Mouse (Mus musculus): ENCODE results near the gene Abcc10. TPM values are rescaled to one million over a fixed set of nuclear protein-coding genes. Genes with fewer than 3 reads are reported as not detected.
A peak's percentile ranks its signal among the peaks of the same experiment; 100 is the strongest.

Abcc10 gene
- polyA plus RNA-seq, 1 experiment from 2014 or later: 5.4 TPM

GRCm38 (mm10) chr17:46320492-46320891 is 7.7 kb downstream of the Abcc10 start:
- no peak overlapping the region for H3K27ac ChIP-seq (ENCODE audit: low read depth)
- H3K4me3 ChIP-seq (ENCODE audit: low read depth, low read length): no peak overlapping the region
- no peaks in the 10 kb centered on the region for H3K4me1 ChIP-seq (replicated peaks; ENCODE audit: control insufficient read depth, insufficient read depth, low read length)
- no peaks in the 10 kb centered on the region for H3K9me3 ChIP-seq (ENCODE audit: control insufficient read depth, low read length)
- WGBS: 71% methylated on average over 6 of the region's 6 CpGs
- peaks cover 6% of the 10 kb centered on the region; the same call in 1 of the 2 replicates for H3K36me3 ChIP-seq (ENCODE audit: control insufficient read depth, insufficient read depth, low read length)
- H3K9ac ChIP-seq (ENCODE audit: low read length): no peak overlapping the region
- DNase-seq (ENCODE audit: low spot score): no peak
- no peak overlapping the region for H3K4me2 ChIP-seq (ENCODE audit: low read length)
- ATAC-seq (replicated peaks; ENCODE audit: low FRiP score, low TSS enrichment, low read depth): no peak
- H3K27me3 ChIP-seq (replicated peaks; ENCODE audit: control insufficient read depth, insufficient read depth, low read length): no peaks in the 10 kb centered on the region

GRCm38 (mm10) chr17:46315813-46316212 is 12.3 kb downstream of the Abcc10 start:
- Histone ChIP-seq H3K9me3 (ENCODE audit: control insufficient read depth, low read length) (no peaks in the 10 kb centered on the region), H3K4me1 (replicated peaks; ENCODE audit: control insufficient read depth, insufficient read depth, low read length) (no peaks in the 10 kb centered on the region), H3K4me3 (ENCODE audit: low read depth, low read length) (no peak overlapping the region), H3K27ac (ENCODE audit: low read depth) (no peak overlapping the region), H3K9ac (ENCODE audit: low read length) (no peak overlapping the region), H3K36me3 (ENCODE audit: control insufficient read depth, insufficient read depth, low read length) (no peaks in the 10 kb centered on the region), H3K4me2 (ENCODE audit: low read length) (no peak overlapping the region), H3K27me3 (replicated peaks; ENCODE audit: control insufficient read depth, insufficient read depth, low read length) (no peaks in the 10 kb centered on the region)
- no peak for DNase-seq (ENCODE audit: low spot score)
- ATAC-seq (replicated peaks; ENCODE audit: low FRiP score, low TSS enrichment, low read depth): no peak
- WGBS: 86% methylated on average over 10 of the region's 10 CpGs

DNA sequence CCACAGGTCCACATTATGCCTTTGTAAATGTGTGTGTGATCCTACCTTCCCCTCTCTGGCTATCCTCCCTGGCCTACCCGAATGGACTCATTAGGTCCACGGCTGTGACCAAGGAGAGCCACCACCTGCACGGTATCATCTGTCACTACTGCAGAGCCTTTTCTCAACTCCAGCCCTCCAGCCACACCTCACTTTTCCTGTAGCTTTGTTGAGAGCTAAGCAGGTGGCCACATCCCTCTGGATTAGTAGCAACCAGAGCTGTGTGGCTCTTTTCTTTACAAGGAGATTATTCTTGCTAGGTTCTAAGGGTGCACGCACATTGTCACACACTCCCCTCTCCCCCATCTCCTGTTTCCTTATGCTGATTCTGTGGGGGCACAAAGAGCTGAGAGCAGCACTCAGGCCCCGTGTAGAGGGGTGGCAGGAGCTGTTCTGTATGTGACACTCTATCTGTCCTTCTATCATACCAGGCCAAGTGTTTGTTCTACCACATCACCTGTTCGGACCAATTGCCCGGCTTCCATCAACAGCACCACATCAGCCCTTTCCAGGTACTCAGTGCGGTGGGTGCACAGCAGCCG is 14.9 kb downstream of the Abcc10 start:
- no peaks in the 10 kb centered on the region for H3K4me1 ChIP-seq (replicated peaks; ENCODE audit: control insufficient read depth, insufficient read depth, low read length)
- no peak overlapping the region for H3K4me3 ChIP-seq (ENCODE audit: low read depth, low read length)
- no peak overlapping the region for H3K9ac ChIP-seq (ENCODE audit: low read length)
- no peaks in the 10 kb centered on the region for H3K36me3 ChIP-seq (ENCODE audit: control insufficient read depth, insufficient read depth, low read length)
- H3K4me2 ChIP-seq (ENCODE audit: low read length): no peak overlapping the region
- H3K27me3 ChIP-seq (replicated peaks; ENCODE audit: control insufficient read depth, insufficient read depth, low read length): no peaks in the 10 kb centered on the region
- DNase-seq (ENCODE audit: low spot score) (no peak), ATAC-seq (replicated peaks; ENCODE audit: low FRiP score, low TSS enrichment, low read depth) (no peak)
- 87% methylated on average over 9 of the region's 9 CpGs for WGBS
- no peaks in the 10 kb centered on the region for H3K9me3 ChIP-seq (ENCODE audit: control insufficient read depth, low read length)
- no peak overlapping the region for H3K27ac ChIP-seq (ENCODE audit: low read depth)

GRCm38 (mm10) chr17:46310515-46310914 is 17.6 kb downstream of the Abcc10 start:
- no peak overlapping the region for H3K4me2 ChIP-seq (ENCODE audit: low read length)
- no peaks in the 10 kb centered on the region for H3K27me3 ChIP-seq (replicated peaks; ENCODE audit: control insufficient read depth, insufficient read depth, low read length)
- DNase-seq (ENCODE audit: low spot score) (no peak), ATAC-seq (replicated peaks; ENCODE audit: low FRiP score, low TSS enrichment, low read depth) (no peak)
- H3K27ac ChIP-seq (ENCODE audit: low read depth): no peak overlapping the region
- H3K9ac ChIP-seq (ENCODE audit: low read length): no peak overlapping the region
- no peaks in the 10 kb centered on the region for H3K4me1 ChIP-seq (replicated peaks; ENCODE audit: control insufficient read depth, insufficient read depth, low read length)
- H3K9me3 ChIP-seq (ENCODE audit: control insufficient read depth, low read length): no peaks in the 10 kb centered on the region
- 88% methylated on average over 10 of the region's 10 CpGs for WGBS
- no peaks in the 10 kb centered on the region for H3K36me3 ChIP-seq (ENCODE audit: control insufficient read depth, insufficient read depth, low read length)
- no peak overlapping the region for H3K4me3 ChIP-seq (ENCODE audit: low read depth, low read length)

DNA sequence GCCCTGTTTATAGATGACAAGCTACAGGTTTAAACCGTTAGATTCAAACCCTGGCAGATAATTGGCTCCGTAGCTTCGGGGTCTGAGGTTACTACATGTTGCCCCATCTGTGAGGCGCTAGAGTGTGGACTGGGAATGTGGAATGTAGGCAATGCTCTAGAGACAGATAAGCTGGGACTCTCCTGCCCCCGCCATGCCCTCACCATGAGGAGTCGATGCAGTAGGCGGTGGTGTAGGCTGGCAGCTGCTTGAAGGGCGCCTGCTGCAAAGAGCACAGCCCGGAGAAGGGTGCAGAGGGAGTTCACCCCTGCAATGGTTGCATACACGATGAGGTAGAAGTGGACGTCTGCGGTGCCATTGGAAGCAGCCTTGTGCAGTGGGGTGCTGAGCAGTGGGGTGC is 18.3 kb downstream of the Abcc10 start:
- Histone ChIP-seq H3K4me2 (ENCODE audit: low read length) (no peak overlapping the region), H3K36me3 (ENCODE audit: control insufficient read depth, insufficient read depth, low read length) (no peaks in the 10 kb centered on the region), H3K4me3 (ENCODE audit: low read depth, low read length) (no peak overlapping the region), H3K9me3 (ENCODE audit: control insufficient read depth, low read length) (no peaks in the 10 kb centered on the region), H3K9ac (ENCODE audit: low read length) (no peak overlapping the region), H3K27ac (ENCODE audit: low read depth) (no peak overlapping the region), H3K27me3 (replicated peaks; ENCODE audit: control insufficient read depth, insufficient read depth, low read length) (no peaks in the 10 kb centered on the region), H3K4me1 (replicated peaks; ENCODE audit: control insufficient read depth, insufficient read depth, low read length) (no peaks in the 10 kb centered on the region)
- WGBS: 77% methylated on average over 12 of the region's 12 CpGs
- ATAC-seq (replicated peaks; ENCODE audit: low FRiP score, low TSS enrichment, low read depth): no peak
- DNase-seq (ENCODE audit: low spot score): no peak

- Histone ChIP-seq H3K4me2 (ENCODE audit: low read length) (no peak overlapping the region), H3K4me1 (replicated peaks; ENCODE audit: control insufficient read depth, insufficient read depth, low read length) (no peaks in the 10 kb centered on the region), H3K4me3 (ENCODE audit: low read depth, low read length) (no peak overlapping the region), H3K9ac (ENCODE audit: low read length) (no peak overlapping the region), H3K27me3 (replicated peaks; ENCODE audit: control insufficient read depth, insufficient read depth, low read length) (no peaks in the 10 kb centered on the region), H3K27ac (ENCODE audit: low read depth) (no peak overlapping the region), H3K36me3 (ENCODE audit: control insufficient read depth, insufficient read depth, low read length) (no peaks in the 10 kb centered on the region), H3K9me3 (ENCODE audit: control insufficient read depth, low read length) (no peaks in the 10 kb centered on the region)
- WGBS: 90% methylated on average over 15 of the region's 15 CpGs
- no peak for ATAC-seq (replicated peaks; ENCODE audit: low FRiP score, low TSS enrichment, low read depth)
- DNase-seq (ENCODE audit: low spot score): no peak
These were observed 21.2 kb downstream of the Abcc10 start for GRCm38 (mm10) chr17:46306956-46307355.

- no peak overlapping the region for H3K27ac ChIP-seq (ENCODE audit: low read depth)
- no peaks in the 10 kb centered on the region for H3K9me3 ChIP-seq (ENCODE audit: control insufficient read depth, low read length)
- DNase-seq (ENCODE audit: low spot score): no peak
- WGBS: 91% methylated on average over 9 of the region's 9 CpGs
- no peak overlapping the region for H3K9ac ChIP-seq (ENCODE audit: low read length)
- no peak for ATAC-seq (replicated peaks; ENCODE audit: low FRiP score, low TSS enrichment, low read depth)
- H3K4me1 ChIP-seq (replicated peaks; ENCODE audit: control insufficient read depth, insufficient read depth, low read length): no peaks in the 10 kb centered on the region
- peaks cover 10% of the 10 kb centered on the region; the same call in 1 of the 2 replicates for H3K27me3 ChIP-seq (replicated peaks; ENCODE audit: control insufficient read depth, insufficient read depth, low read length)
- H3K4me2 ChIP-seq (ENCODE audit: low read length): no peak overlapping the region
- H3K4me3 ChIP-seq (ENCODE audit: low read depth, low read length): no peak overlapping the region
- no peaks in the 10 kb centered on the region for H3K36me3 ChIP-seq (ENCODE audit: control insufficient read depth, insufficient read depth, low read length)
These were observed 24.0 kb downstream of the Abcc10 start for GRCm38 (mm10) chr17:46304184-46304583.

- ATAC-seq (replicated peaks; ENCODE audit: low FRiP score, low TSS enrichment, low read depth) (no peak), DNase-seq (ENCODE audit: low spot score) (no peak)
- WGBS: 74% methylated on average over 12 of the region's 12 CpGs
- no peak overlapping the region for H3K27ac ChIP-seq (ENCODE audit: low read depth)
- no peaks in the 10 kb centered on the region for H3K9me3 ChIP-seq (ENCODE audit: control insufficient read depth, low read length)
- H3K4me1 ChIP-seq (replicated peaks; ENCODE audit: control insufficient read depth, insufficient read depth, low read length): peaks cover 3% of the 10 kb centered on the region; the same call in 1 of the 2 replicates
- no peak overlapping the region for H3K4me3 ChIP-seq (ENCODE audit: low read depth, low read length)
- no peaks in the 10 kb centered on the region for H3K36me3 ChIP-seq (ENCODE audit: control insufficient read depth, insufficient read depth, low read length)
- no peak overlapping the region for H3K9ac ChIP-seq (ENCODE audit: low read length)
- H3K4me2 ChIP-seq (ENCODE audit: low read length): no peak overlapping the region
- H3K27me3 ChIP-seq (replicated peaks; ENCODE audit: control insufficient read depth, insufficient read depth, low read length): peaks cover 32% of the 10 kb centered on the region
These were observed 26.3 kb downstream of the Abcc10 start for GRCm38 (mm10) chr17:46301892-46302291.

DNA sequence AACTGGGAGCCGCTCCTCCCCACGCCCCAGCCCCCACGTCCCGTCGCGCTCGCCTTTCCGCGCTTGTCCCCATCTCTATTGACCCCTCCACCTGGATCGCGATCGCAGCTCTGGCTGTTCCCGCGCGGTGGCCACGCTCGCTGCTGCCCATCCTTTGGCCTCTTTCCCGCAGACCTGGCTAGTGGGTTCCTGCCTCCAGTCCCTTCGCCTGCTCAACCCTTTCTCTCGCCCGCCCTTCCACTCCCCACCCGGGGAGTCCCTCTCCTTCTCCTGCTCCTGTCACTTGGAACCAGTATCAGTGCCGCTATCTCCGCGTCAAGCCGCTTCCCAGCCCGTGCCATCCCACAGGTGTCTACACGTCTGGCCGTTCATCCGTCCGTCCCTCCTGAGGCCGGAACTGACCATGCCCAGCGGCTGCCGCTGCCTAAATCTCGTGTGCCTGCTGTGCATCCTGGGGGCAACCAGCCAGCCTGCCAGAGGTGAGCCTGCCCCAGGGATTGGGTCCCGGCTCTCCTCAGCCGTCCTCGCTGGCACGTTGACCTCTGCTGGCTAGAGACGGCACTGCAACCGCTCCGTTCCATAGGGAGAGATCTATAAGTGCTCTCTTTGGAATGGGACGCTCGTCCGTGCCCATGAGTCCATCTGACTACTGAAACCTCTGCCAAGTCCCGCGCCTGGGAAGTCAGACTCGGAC is 29.8 kb downstream of the Abcc10 start:
- Histone ChIP-seq H3K4me1 (replicated peaks; ENCODE audit: control insufficient read depth, insufficient read depth, low read length) (peaks cover 3% of the 10 kb centered on the region; the same call in 1 of the 2 replicates), H3K27me3 (replicated peaks; ENCODE audit: control insufficient read depth, insufficient read depth, low read length) (peaks cover 62% of the 10 kb centered on the region), H3K4me3 (ENCODE audit: low read depth, low read length) (peak overlapping the region; percentile 47), H3K36me3 (ENCODE audit: control insufficient read depth, insufficient read depth, low read length) (no peaks in the 10 kb centered on the region), H3K9me3 (ENCODE audit: control insufficient read depth, low read length) (no peaks in the 10 kb centered on the region), H3K4me2 (ENCODE audit: low read length) (peak overlapping the region; percentile 100), H3K9ac (ENCODE audit: low read length) (peak overlapping the region; percentile 32), H3K27ac (ENCODE audit: low read depth) (no peak overlapping the region)
- DNase-seq (ENCODE audit: low spot score) (peak; percentile 97), ATAC-seq (replicated peaks; ENCODE audit: low FRiP score, low TSS enrichment, low read depth) (peak; percentile 81)
- WGBS: under 1% methylated on average over 36 of the region's 48 CpGs
